Mouse (Mus musculus): ENCODE measurements around the gene Mri1. TPM values are rescaled to one million over a fixed set of nuclear protein-coding genes. Genes with fewer than 3 reads are reported as not detected.
A peak's percentile ranks its signal among the peaks of the same experiment; 100 is the strongest.

The Mri1 gene
- polyA plus RNA-seq, 1 experiment from 2014 or later: 48.4 TPM

DNA sequence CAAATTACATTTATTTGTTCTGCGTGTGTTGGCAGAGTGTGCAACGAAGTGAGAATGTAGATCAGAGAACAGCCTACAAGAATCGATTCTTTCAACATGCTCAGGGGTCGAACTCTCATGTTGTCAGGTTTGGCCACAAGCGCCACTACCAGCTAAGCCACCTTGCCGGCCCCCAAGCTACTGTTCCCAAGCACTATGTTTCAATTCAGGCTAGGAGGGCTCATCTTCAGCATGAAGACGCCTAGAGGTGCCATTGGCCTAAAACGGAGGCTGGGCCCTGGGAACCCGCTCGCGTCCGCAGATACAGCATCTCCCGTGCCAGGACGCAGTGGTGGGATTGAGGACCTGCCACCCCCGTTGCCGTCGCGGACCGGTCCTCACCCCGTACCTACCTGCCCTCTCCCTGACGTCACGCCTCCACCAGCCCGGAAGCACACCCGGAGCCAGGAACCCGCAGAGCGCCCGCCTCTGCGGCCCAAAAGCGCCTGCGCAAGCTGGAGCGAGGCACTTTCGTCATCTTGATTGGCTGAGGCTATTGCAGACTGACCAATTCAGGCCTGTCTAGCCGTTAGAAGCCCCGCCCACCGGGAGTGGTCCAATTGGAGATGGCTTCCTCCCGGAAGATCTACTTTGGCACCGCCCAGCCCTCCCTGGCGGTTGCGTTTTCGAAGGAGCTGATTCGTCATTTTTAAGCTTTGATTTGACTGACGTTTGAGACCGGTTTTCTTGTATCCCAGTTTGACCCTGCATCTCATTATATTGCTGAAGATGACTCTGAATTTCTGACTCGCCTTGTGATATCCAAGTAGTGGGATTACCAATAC, 13.0 kb upstream of the Mri1 start, which contains the start of gene Ccdc130:
TSS of gene Ccdc130 (minus strand) at position 431 of the 824 bp plus-strand sequence.
- no peaks in the 10 kb centered on the region for H3K27me3 ChIP-seq
- H3K9ac ChIP-seq: peak within 1 kb of the TSS; percentile 92
- peaks cover 10% of the 10 kb centered on the region for H3K36me3 ChIP-seq
- H3K4me2 ChIP-seq: peak within 1 kb of the TSS; percentile 79
- H3K9me3 ChIP-seq: no peaks in the 10 kb centered on the region
- under 1% methylated on average over 44 of the region's 44 CpGs for WGBS
- peak within 1 kb of the TSS; percentile 81 for H3K4me3 ChIP-seq
- peak within 1 kb of the TSS; percentile 86 for H3K27ac ChIP-seq (replicated peaks)
- ATAC-seq (ENCODE audit: low FRiP score, low read depth): peak; percentile 100
- peaks cover 7% of the 10 kb centered on the region for H3K4me1 ChIP-seq (replicated peaks)

DNA sequence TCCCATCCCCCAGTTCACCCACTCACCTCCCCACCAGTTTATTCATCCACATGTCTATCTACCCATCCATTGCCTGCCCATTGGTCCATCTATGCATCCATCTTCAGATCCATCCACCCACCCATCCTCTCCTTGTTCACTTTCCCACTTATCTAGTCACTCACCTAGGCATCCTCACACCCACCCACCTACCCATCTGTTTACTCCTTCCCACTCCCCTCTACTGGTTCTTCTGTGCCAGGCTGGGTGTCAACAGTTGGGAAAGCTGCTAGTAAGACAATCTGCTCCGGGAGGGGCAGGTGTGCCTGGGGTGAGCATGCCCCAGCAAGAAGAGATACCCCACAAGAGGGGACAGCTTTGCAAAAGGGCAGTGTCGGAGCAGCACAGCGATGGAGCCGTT, 4.0 kb upstream of the Mri1 start:
- H3K27ac ChIP-seq (replicated peaks): no peak overlapping the region
- H3K9ac ChIP-seq: no peak overlapping the region
- ATAC-seq (ENCODE audit: low FRiP score, low read depth): no peak
- H3K9me3 ChIP-seq: no peaks in the 10 kb centered on the region
- peaks cover 13% of the 10 kb centered on the region for H3K4me1 ChIP-seq (replicated peaks)
- H3K4me3 ChIP-seq: no peak overlapping the region
- H3K4me2 ChIP-seq: no peak overlapping the region
- H3K27me3 ChIP-seq: no peaks in the 10 kb centered on the region
- 97% methylated on average over 4 of the region's 4 CpGs for whole genome bisulfite sequencing
- H3K36me3 ChIP-seq: peaks cover 71% of the 10 kb centered on the region

DNA sequence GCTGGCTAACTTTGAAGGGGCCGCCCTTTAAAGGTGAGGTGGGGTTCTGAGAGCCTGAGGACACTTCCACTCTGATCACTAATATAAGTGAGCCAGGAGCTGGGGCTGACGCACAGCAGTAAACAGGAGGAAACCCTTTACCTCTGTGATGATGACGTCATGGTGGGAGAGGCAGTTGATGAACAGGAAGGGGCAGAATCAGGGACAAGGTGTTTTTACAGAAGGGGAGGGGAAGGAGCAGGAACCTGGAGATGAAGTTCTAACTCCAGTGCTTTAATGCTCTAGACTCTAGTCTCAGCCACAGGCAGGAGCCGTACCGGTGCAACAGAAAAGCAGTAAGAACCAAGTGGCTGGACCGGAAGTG, 686 bp downstream of the Mri1 start:
- Histone ChIP-seq H3K9ac (peak overlapping the region; percentile 84), H3K4me1 (replicated peaks) (peaks cover 18% of the 10 kb centered on the region), H3K27ac (replicated peaks) (peak overlapping the region; percentile 93), H3K4me2 (peak overlapping the region; percentile 84), H3K4me3 (peak overlapping the region; percentile 82), H3K9me3 (no peaks in the 10 kb centered on the region), H3K36me3 (peaks cover 59% of the 10 kb centered on the region), H3K27me3 (no peaks in the 10 kb centered on the region)
- ATAC-seq (ENCODE audit: low FRiP score, low read depth): 0 out of 2 replicates have a peak, but pooled peaks have one; percentile 4
- WGBS: 18% methylated on average over 6 of the region's 6 CpGs

DNA sequence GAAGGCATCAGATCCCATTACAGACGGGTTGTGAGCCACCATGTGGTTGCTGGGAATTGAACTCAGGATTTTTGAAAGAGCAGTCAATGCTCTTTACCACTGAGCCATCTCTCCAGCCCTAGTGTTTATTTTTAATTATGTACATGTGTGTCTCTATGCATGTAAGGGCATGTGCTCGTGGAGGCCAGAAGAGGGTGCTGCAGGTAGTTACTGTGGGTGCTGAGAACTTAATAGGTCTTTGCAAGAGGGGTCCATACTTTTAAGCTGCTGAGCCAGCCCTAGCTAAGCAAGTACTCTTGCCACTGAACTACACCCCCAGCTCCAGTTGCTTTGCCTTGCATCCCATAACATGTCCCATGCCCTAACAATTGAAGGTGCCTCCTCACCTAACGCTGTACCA, 1.3 kb downstream of the Mri1 start:
- Histone ChIP-seq H3K9me3 (no peaks in the 10 kb centered on the region), H3K4me1 (replicated peaks) (peaks cover 18% of the 10 kb centered on the region), H3K36me3 (peaks cover 61% of the 10 kb centered on the region), H3K4me3 (peak overlapping the region; percentile 82), H3K4me2 (peak overlapping the region; percentile 84), H3K27ac (replicated peaks) (no peak overlapping the region), H3K9ac (peak overlapping the region; percentile 84; the same call in 1 of the 2 replicates), H3K27me3 (no peaks in the 10 kb centered on the region)
- ATAC-seq (ENCODE audit: low FRiP score, low read depth): peak; percentile 6; the same call in 1 of the 2 replicates
- 87% methylated on average over 3 of the region's 3 CpGs for WGBS

DNA sequence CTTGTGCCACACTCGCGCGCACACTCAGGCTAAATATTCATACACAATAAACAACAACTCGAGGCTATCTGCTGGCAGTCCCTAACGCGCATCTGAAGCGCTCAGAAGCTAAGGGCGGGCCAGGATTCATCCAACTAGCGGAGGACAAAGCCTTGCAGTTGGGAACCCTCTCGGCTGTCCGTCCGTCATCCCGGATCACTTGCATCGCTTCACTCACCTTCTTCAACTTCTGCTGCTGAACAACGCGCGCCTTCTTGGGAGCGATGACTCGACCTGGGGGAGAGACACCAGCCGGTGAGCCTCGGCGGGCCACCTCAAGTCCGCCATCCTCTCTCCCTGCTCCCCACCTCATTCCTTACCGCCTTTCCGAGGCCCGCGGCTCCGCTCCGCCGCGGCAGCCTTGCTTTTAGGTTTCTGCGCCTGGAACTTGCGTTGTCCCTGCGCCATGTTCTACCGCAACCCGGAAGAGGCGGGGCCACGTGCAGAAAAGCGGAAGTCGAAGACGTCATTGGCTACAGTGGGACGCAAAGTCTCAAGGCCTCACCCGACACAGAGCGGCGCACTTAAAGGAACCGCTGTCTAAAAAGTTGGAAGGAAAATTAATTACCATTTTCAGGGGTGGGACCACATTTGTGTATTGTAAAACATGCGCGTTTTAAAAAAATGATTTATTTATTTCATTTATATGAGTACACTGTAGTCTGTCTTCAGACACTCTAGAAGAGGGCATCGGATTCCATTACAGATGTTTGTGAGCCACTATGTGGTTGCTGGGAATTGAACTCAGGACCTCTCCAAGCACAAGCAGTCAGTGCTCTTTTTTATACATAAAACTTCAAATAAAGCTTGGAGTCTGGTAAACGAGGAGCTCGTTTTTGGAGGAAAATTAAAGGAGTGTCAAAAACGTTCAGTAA, 7.6 kb downstream of the Mri1 start, which contains the start of gene D8Ertd738e:
TSS of gene D8Ertd738e (minus strand) at position 463 of the 914 bp plus-strand sequence.
- Histone ChIP-seq H3K4me2 (peak within 1 kb of the TSS; percentile 81), H3K9me3 (no peaks in the 10 kb centered on the region), H3K36me3 (peaks cover 67% of the 10 kb centered on the region), H3K27ac (replicated peaks) (peak within 1 kb of the TSS; percentile 85), H3K9ac (peak within 1 kb of the TSS; percentile 92), H3K4me3 (peak within 1 kb of the TSS; percentile 90), H3K27me3 (no peaks in the 10 kb centered on the region), H3K4me1 (replicated peaks) (peaks cover 3% of the 10 kb centered on the region; the same call in 1 of the 2 replicates)
- peak; percentile 94 for ATAC-seq (ENCODE audit: low FRiP score, low read depth)
- WGBS: 4% methylated on average over 52 of the region's 52 CpGs

DNA sequence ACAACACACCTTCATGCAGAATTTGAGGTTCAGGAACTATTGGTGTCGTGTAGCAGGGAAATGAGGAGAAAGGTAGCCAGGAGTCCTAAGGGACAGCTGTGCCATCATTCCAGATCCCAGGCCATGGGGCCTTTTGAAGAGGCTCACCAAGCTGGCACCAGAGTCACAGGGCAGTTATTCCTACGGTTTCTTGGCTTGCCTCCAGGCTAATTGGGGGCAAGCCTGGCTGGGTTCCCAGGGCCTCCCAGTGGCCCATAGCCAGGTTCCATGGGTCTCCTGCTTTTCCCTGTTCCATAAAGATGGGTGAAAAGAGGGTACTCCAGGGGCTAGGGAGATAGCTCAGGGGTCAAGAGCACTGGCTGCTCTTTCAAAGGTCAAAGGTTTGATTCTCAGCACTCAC, 15.3 kb downstream of the Mri1 start:
- H3K4me3 ChIP-seq: no peak overlapping the region
- ATAC-seq (ENCODE audit: low FRiP score, low read depth): no peak
- WGBS: 49% methylated on average over 2 of the region's 2 CpGs
- no peak overlapping the region for H3K27ac ChIP-seq (replicated peaks)
- no peak overlapping the region for H3K9ac ChIP-seq
- peaks cover 28% of the 10 kb centered on the region for H3K36me3 ChIP-seq
- no peaks in the 10 kb centered on the region for H3K9me3 ChIP-seq
- H3K27me3 ChIP-seq: no peaks in the 10 kb centered on the region
- H3K4me1 ChIP-seq (replicated peaks): peaks cover 15% of the 10 kb centered on the region
- H3K4me2 ChIP-seq: no peak overlapping the region

DNA sequence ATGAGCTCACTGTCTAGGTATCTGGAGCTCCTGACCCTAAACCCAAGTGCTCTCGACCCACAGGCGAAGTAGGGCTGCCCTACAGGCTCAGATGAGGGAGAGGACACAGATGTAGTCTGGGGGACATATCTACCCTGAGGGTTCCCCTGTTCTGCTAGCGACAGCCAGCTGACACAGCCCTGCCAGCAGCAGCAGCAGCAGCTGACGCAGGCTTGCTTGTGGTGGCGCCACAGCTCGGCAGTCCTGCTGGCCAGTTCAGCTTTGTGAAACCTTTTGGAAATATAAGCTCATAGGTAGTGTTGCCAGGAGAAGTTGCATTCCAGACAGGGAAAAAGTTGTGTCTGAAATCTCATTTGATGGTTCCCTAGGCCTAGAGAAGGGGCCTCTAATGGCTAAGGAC, 16.0 kb downstream of the Mri1 start:
- H3K4me1 ChIP-seq (replicated peaks): peaks cover 17% of the 10 kb centered on the region
- H3K4me3 ChIP-seq: no peak overlapping the region
- WGBS: 62% methylated on average over 6 of the region's 6 CpGs
- 0 out of 2 replicates have a peak overlapping the region, but pooled peaks have one; percentile 5 for H3K27ac ChIP-seq (replicated peaks)
- H3K4me2 ChIP-seq: no peak overlapping the region
- H3K27me3 ChIP-seq: no peaks in the 10 kb centered on the region
- ATAC-seq (ENCODE audit: low FRiP score, low read depth): no peak
- H3K36me3 ChIP-seq: peaks cover 21% of the 10 kb centered on the region
- no peak overlapping the region for H3K9ac ChIP-seq
- no peaks in the 10 kb centered on the region for H3K9me3 ChIP-seq

DNA sequence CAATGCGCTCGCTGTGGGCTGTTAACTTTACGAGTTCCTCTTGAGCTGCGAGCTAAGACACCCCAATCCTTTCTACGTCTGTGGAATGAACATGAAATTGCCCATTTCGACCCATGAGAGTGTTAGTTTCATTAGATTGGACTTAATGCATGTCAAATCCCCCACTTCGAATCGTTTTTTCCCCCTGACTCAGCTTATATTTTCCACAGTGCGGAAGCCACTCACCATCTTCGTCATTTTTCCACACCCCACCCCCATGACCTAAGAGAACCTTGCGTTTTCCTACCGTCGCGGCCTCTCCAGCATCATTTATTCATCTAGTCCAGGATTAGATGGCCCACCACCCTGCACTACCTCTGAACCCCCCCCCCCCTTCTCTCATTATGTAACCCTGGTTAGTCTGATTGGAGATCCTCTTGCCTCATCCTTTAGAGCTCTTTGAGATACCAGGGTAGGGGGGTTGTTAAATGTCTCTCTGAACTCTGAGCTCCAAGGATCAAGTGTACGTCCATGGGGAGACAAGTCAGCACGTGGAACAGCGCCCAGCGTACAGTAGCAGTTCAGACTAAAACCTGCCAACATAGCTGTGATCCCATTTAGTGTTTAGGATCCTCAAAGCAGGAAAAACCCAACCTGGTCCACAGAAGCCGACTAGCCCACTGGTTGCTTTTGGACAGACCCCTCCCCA, 19.4 kb downstream of the Mri1 start:
- ATAC-seq (ENCODE audit: low FRiP score, low read depth): no peak

DNA sequence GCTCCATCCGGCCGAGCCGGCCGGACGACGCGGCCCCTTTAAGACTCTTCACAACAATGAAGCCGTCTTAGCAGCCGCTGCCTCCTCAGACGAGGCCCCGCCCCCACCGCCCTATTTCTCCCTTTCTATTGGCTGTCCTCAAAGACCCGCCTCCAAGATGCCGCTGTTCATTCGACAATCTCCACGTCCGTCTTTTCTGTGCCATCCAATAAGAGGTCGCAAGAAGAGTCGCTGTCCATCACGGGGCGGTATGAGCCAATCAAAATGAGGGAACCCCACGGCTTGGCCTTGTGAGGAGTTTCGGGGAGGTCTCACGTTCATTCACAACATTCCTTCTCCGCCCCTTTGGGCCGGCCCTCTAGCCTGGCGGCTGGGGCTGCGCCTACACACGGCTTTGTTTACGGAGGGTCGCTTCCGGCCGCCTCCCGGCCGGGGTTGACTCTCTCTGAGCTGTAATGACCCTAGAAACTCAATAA, 20.1 kb downstream of the Mri1 start, which contains the start of gene Zswim4:
TSS of gene Zswim4 (minus strand) at position 58 of the 476 bp plus-strand sequence.
- peak within 1 kb of the TSS; percentile 87 for H3K27ac ChIP-seq (replicated peaks)
- H3K27me3 ChIP-seq: no peaks in the 10 kb centered on the region
- ATAC-seq (ENCODE audit: low FRiP score, low read depth): peak; percentile 99
- H3K4me1 ChIP-seq (replicated peaks): peaks cover 39% of the 10 kb centered on the region
- no peaks in the 10 kb centered on the region for H3K9me3 ChIP-seq
- H3K4me3 ChIP-seq: peak within 1 kb of the TSS; percentile 98
- peak within 1 kb of the TSS; percentile 99 for H3K9ac ChIP-seq
- H3K36me3 ChIP-seq: peaks cover 22% of the 10 kb centered on the region
- H3K4me2 ChIP-seq: peak within 1 kb of the TSS; percentile 91
- under 1% methylated on average over 35 of the region's 35 CpGs for WGBS

More for the DNA sequence above, 19.4 kb downstream of the Mri1 start:
- H3K4me3 ChIP-seq: peak overlapping the region; percentile 98
- H3K4me1 ChIP-seq (replicated peaks): peaks cover 40% of the 10 kb centered on the region
- H3K36me3 ChIP-seq: peaks cover 17% of the 10 kb centered on the region
- peak overlapping the region; percentile 84 for H3K4me2 ChIP-seq
- H3K9me3 ChIP-seq: no peaks in the 10 kb centered on the region
- WGBS: 19% methylated on average over 19 of the region's 19 CpGs
- H3K27me3 ChIP-seq: no peaks in the 10 kb centered on the region
- peak overlapping the region; percentile 58 for H3K9ac ChIP-seq
- peak overlapping the region; percentile 87 for H3K27ac ChIP-seq (replicated peaks)

DNA sequence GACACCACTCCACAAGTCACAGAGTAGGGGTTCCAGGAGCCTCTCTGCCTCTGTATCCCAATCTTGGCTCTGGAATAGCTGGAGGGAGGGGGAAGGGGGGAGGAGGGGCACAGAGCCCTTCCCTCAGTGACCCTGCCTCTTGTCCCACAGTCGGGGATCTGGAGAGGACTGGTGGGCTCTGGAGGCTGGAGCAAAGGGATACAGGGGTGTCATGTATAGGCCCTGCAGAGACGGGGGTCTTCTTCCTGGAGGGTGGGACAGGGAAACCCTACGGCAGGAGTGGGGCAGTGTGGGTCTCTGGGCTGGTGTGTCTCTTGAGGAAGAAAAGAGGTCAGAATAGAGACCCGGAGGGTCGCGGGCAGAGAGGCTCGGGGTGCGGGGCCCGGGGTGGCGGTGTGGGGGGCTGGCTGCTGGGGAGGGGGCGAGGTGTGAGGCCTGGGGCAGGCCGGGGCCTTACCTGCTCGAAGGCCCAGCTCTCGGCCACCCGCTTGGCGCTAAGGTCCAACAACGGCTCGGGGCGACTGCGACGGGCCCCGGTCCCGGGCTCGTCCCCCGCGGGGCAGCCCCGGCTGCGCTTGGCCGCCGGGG, 20.6 kb downstream of the Mri1 start:
- peak overlapping the region; percentile 78 for H3K27ac ChIP-seq (replicated peaks)
- H3K4me2 ChIP-seq: peak overlapping the region; percentile 91
- H3K4me3 ChIP-seq: peak overlapping the region; percentile 98
- no peaks in the 10 kb centered on the region for H3K27me3 ChIP-seq
- ATAC-seq (ENCODE audit: low FRiP score, low read depth): peak; percentile 40; the same call in 1 of the 2 replicates
- WGBS: 0% methylated on average over 27 of the region's 30 CpGs
- H3K4me1 ChIP-seq (replicated peaks): peaks cover 34% of the 10 kb centered on the region
- H3K36me3 ChIP-seq: peaks cover 27% of the 10 kb centered on the region
- H3K9ac ChIP-seq: peak overlapping the region; percentile 99
- H3K9me3 ChIP-seq: no peaks in the 10 kb centered on the region

Data from hindbrain, embryonic 15.5 days (tissue).